Mouse (Mus musculus): ENCODE results near the gene Jade3.

- TF ChIP-seq CTCF (IDR thresholded peaks at IDR 0.05; ENCODE audit: control insufficient read depth, insufficient read depth, low read length), result no peak
- TF ChIP-seq POLR2A (IDR thresholded peaks at IDR 0.05; ENCODE audit: borderline replicate concordance, control insufficient read depth, low read depth, low read length), result no peak
These were observed 94.9 kb downstream of the Jade3 start for GRCm38 (mm10) chrX:20520290-20520939.
